Mouse (Mus musculus) midbrain, embryonic 14.5 days (tissue): Measurements from ENCODE around the gene Taar6. TPM values are rescaled to one million over a fixed set of nuclear protein-coding genes. Genes with fewer than 3 reads are reported as not detected.

Source experiments
- ATAC-seq: fragments of 200-750 bp; cut with Nextera tagmentation; 2 replicates; pipeline ENCODE4 v1.8.0; 2017; ENCODE audit warnings: moderate number of reproducible peaks, moderate library complexity; ENCODE audit not compliant: low FRiP score, low TSS enrichment
- DNase-seq: peaks from one replicate; pipeline ENCODE4 v3.0.0-alpha.2; 2015
- H3K27ac ChIP-seq: fragments of 300-500 bp; sonication (generic); replicated peaks from 2 replicates; pipeline ENCODE4 v1.5.1; 2014; ENCODE audit warnings: mild to moderate bottlenecking, low read depth, low read length, moderate library complexity
- H3K27me3 ChIP-seq: fragments of 300-500 bp; sonication (generic); 2 replicates; pipeline ENCODE4 v1.6.1; 2014; ENCODE audit warnings: low read length, control low read depth, mixed read lengths; ENCODE audit not compliant: control insufficient read depth, insufficient read depth
- H3K36me3 ChIP-seq: fragments of 300-500 bp; sonication (generic); 2 replicates; pipeline ENCODE4 v1.6.1; 2014; ENCODE audit warnings: low read length, control low read depth; ENCODE audit not compliant: control insufficient read depth, insufficient read depth
- H3K4me1 ChIP-seq: fragments of 300-500 bp; sonication (generic); 2 replicates; pipeline ENCODE4 v1.6.1; 2014; ENCODE audit warnings: mild to moderate bottlenecking, antibody characterized with exemption, low read length, control low read depth; ENCODE audit not compliant: control insufficient read depth, insufficient read depth
- H3K4me2 ChIP-seq: fragments of 300-500 bp; sonication (generic); 2 replicates; pipeline ENCODE4 v1.6.1; 2014; ENCODE audit warnings: mild to moderate bottlenecking, low read length, moderate library complexity
- H3K4me3 ChIP-seq: fragments of 300-500 bp; sonication (generic); replicated peaks from 2 replicates; pipeline ENCODE4 v1.5.1; 2014; ENCODE audit warnings: low read depth, low read length
- H3K9ac ChIP-seq: fragments of 300-500 bp; sonication (generic); replicated peaks from 2 replicates; pipeline ENCODE4 v1.6.1; 2014; ENCODE audit warnings: mild to moderate bottlenecking, low read length, moderate library complexity
- H3K9me3 ChIP-seq: fragments of 300-500 bp; sonication (generic); 2 replicates; pipeline ENCODE4 v1.6.1; 2016; ENCODE audit warnings: low read length, control low read depth, mixed read lengths; ENCODE audit not compliant: control insufficient read depth
- WGBS: fragments of 180-500 bp; shearing (Covaris S2); extraction: QIAGEN DNeasy Blood & Tissue Kit; methylation state at CpG from one replicate; pipeline ENCODE4 v1.1.7; 2014; 5-methylcytosine and 5-hydroxymethylcytosine counted together
- polyA plus RNA-seq: library from polyadenylated mRNA; unstranded; fragments of >200 nt; fragmentation: Nextera tagmentation; extraction: Ambion mirVana; gene quantifications from 2 replicates; pipeline ENCODE4 v1.2.1, GENCODE M21; 2014

Taar6 gene
- not detected in 2 replicates for polyA plus RNA-seq

DNA sequence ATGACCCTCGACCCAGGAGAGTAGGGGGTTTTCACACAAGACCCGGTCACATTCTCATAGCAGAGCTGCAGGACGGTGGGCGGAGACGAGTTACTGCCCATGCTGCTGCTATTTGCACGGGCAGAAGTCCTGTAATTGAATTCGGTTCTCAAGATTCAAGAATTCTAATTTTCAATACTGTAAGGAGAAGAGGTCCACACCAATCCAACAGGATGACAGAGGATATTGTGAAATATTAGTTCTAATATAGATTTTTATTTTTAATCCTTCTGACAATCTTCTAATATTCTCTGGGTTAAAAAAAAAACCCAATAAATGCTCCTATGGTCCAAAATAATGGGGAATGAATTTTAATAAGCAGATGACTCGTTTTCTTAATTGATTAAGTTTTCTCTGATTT, at the start of gene Taar6:
Taar6 (minus strand) TSS at position 101 of the 400 bp plus-strand sequence.
- no peak within 1 kb of the TSS for H3K4me3 ChIP-seq
- no peaks in the 10 kb centered on the region for H3K4me1 ChIP-seq
- H3K27ac ChIP-seq: no peak within 1 kb of the TSS
- no peak for DNase-seq
- H3K9me3 ChIP-seq: no peaks in the 10 kb centered on the region
- no peaks in the 10 kb centered on the region for H3K36me3 ChIP-seq
- no peak within 1 kb of the TSS for H3K9ac ChIP-seq
- H3K27me3 ChIP-seq: no peaks in the 10 kb centered on the region
- 74% methylated on average over 8 of the region's 8 CpGs for WGBS
- no peak within 1 kb of the TSS for H3K4me2 ChIP-seq
- ATAC-seq: no peak

DNA sequence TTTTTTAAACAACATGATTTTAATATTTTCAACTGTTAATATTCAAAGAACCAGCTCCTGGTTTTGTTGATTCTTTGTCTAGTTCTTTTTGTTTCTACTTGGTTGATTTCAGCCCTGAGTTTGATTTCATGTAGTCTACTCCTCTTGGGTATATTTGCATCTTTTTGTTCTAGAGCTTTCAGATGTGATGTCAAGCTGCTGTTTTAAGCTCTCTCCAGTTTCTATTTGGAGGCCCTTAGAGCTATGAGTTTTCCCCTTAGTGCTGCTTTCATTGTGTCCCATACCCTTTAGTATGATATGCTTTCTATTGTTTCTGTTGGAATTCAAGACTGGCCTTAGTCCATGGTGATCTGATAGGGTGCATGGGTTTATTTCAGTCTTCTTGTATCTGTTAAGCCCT, 45.9 kb upstream of the Taar6 start:
- Histone ChIP-seq H3K27me3 (no peaks in the 10 kb centered on the region), H3K9ac (no peak overlapping the region), H3K4me3 (no peak overlapping the region), H3K27ac (no peak overlapping the region), H3K4me1 (no peaks in the 10 kb centered on the region), H3K36me3 (no peaks in the 10 kb centered on the region), H3K9me3 (no peaks in the 10 kb centered on the region), H3K4me2 (no peak overlapping the region)
- DNase-seq (no peak), ATAC-seq (no peak)

DNA sequence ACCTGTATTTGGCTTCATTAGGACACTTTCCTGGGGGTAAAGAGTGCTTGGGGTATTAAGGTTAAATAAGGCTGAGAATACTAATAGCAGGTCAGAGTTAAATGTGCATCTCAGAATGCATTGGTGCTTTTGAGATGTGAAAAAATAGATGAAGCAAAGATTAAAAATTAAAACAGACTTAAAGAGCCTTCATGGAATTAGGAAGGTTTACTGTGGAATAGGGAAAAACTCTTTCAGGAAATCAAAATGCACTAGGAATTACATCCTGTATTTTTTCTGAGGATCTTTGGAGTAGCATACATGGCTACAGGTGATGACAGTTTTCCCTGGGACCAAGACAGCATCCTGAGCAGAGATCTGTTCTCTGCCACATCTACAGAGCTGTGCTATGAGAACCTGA, 41.5 kb upstream of the Taar6 start, which contains the start of gene Taar7d:
Taar7d (plus strand) TSS at position 301 of the 400 bp plus-strand sequence.
- Histone ChIP-seq H3K27me3 (no peaks in the 10 kb centered on the region), H3K4me1 (no peaks in the 10 kb centered on the region), H3K9ac (no peak within 1 kb of the TSS), H3K36me3 (no peaks in the 10 kb centered on the region), H3K4me3 (no peak within 1 kb of the TSS), H3K9me3 (no peaks in the 10 kb centered on the region), H3K27ac (no peak within 1 kb of the TSS), H3K4me2 (no peak within 1 kb of the TSS)
- no peak for DNase-seq
- ATAC-seq: no peak

DNA sequence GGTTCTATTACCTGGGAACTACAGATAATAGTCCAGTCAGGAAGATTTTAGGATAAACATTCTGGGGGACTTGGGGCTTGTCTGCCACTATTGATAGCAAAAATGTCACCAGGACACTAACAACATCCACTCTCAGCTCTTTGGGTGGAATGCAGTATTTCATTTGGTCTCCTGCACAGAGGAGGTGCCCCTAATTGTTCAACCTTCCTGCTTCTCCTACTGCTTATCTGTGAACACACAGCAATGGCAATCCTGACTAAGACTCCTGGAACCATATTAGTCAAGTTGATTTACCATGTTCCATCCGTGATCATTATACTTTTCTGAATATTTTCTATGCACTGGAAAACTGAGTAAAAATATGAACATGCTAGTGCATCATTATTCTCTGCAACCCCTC, 22.7 kb upstream of the Taar6 start:
- no peak overlapping the region for H3K4me3 ChIP-seq
- H3K4me2 ChIP-seq: no peak overlapping the region
- no peak overlapping the region for H3K27ac ChIP-seq
- H3K4me1 ChIP-seq: no peaks in the 10 kb centered on the region
- DNase-seq (no peak), ATAC-seq (no peak)
- no peak overlapping the region for H3K9ac ChIP-seq
- 88% methylated on average over 1 of the region's 1 CpGs for WGBS
- H3K36me3 ChIP-seq: no peaks in the 10 kb centered on the region
- no peaks in the 10 kb centered on the region for H3K27me3 ChIP-seq
- H3K9me3 ChIP-seq: no peaks in the 10 kb centered on the region

DNA sequence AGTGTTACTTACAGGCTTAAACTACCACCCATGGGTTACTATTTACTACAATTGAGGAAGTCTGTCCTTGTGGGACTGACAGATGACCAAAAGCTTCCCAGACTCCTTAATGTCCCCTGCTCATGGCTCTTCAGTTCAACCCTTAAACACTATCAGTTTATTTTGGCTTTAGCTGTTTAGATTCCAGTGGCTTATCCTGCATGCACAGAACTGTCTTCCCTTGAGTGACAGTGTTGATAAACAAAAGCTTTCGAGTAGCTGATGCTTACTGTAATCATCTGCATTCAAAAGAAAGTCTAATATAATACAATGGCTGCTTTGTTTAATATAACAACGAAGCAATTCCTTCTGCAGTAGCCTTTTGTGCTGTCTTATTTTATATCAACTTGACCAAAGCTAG, 21.6 kb upstream of the Taar6 start:
- Histone ChIP-seq H3K27me3 (no peaks in the 10 kb centered on the region), H3K9me3 (no peaks in the 10 kb centered on the region), H3K4me1 (no peaks in the 10 kb centered on the region), H3K9ac (no peak overlapping the region), H3K4me3 (no peak overlapping the region), H3K4me2 (no peak overlapping the region), H3K27ac (no peak overlapping the region), H3K36me3 (no peaks in the 10 kb centered on the region)
- no peak for DNase-seq
- no peak for ATAC-seq
- 58% methylated on average over 2 of the region's 2 CpGs for WGBS

DNA sequence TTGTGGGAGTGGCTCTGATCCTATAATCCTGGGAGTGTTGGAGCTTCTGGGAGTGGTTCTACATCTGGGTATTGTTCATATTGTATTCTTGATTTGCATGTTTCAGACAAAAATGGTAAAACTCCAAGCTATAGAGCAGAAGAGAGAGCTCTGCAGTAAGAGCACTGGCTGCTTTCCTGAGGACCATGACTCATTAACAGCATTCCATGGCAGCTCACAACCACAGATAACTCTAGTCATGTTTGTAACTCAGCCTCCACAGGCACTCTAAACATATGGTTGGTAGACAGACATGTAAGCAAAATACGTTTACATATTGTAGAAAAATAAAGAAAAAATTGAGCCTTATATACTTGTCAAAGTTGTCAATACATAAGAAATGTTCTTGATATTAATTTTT, 21.0 kb upstream of the Taar6 start:
- Histone ChIP-seq H3K4me2 (no peak overlapping the region), H3K9me3 (no peaks in the 10 kb centered on the region), H3K9ac (no peak overlapping the region), H3K27ac (no peak overlapping the region), H3K36me3 (no peaks in the 10 kb centered on the region), H3K27me3 (no peaks in the 10 kb centered on the region), H3K4me3 (no peak overlapping the region), H3K4me1 (no peaks in the 10 kb centered on the region)
- DNase-seq: no peak
- 77% methylated on average over 1 of the region's 1 CpGs for WGBS
- no peak for ATAC-seq

DNA sequence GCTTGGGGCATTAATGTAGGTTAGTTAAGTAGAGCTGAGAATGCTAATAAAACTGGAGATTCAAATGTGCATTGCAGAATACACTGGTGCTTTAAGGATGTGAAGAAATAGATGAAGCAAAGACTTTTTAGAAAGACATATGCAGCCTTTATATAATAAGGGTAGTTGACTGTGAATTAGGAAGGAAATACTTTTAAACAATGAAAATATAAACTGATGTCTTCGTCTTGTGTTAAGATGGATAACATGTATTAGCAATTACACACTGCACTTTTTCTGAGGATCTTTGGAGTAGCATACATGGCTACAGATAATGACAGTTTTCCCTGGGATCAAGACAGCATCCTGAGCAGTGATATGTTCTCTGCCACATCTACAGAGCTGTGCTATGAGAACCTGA, 14.2 kb upstream of the Taar6 start, which contains the start of gene Taar7b:
Taar7b (plus strand) TSS at position 301 of the 400 bp plus-strand sequence.
- Histone ChIP-seq H3K9me3 (no peaks in the 10 kb centered on the region), H3K4me2 (no peak within 1 kb of the TSS), H3K4me3 (no peak within 1 kb of the TSS), H3K9ac (no peak within 1 kb of the TSS), H3K36me3 (no peaks in the 10 kb centered on the region), H3K27ac (no peak within 1 kb of the TSS), H3K4me1 (no peaks in the 10 kb centered on the region), H3K27me3 (no peaks in the 10 kb centered on the region)
- WGBS: 93% methylated on average over 1 of the region's 1 CpGs
- ATAC-seq (no peak), DNase-seq (no peak)

DNA sequence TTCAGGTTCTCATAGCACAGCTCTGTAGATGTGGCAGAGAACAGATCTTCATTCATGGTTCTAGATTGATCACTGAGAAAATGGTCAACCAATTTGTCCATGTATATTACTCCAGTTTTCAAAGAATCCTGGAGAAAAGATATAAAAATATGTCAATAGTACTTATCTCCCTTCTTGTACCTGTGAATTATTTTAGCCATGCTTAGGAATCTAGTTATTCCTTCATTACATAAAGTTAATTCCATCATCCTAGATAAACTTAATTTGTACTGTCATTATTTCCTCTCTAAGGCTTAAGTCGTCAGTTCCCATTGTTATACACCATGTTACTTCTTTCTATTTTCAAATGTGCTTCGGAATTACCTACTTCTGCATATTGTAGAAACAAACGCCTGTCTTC, 7.9 kb upstream of the Taar6 start, which contains the start of gene Taar7a:
Taar7a (minus strand) TSS at position 101 of the 400 bp plus-strand sequence.
- Histone ChIP-seq H3K9me3 (no peaks in the 10 kb centered on the region), H3K27ac (no peak within 1 kb of the TSS), H3K27me3 (no peaks in the 10 kb centered on the region), H3K36me3 (no peaks in the 10 kb centered on the region), H3K9ac (no peak within 1 kb of the TSS), H3K4me2 (no peak within 1 kb of the TSS), H3K4me3 (no peak within 1 kb of the TSS), H3K4me1 (no peaks in the 10 kb centered on the region)
- DNase-seq: no peak
- ATAC-seq: no peak
- WGBS: 69% methylated on average over 3 of the region's 3 CpGs

DNA sequence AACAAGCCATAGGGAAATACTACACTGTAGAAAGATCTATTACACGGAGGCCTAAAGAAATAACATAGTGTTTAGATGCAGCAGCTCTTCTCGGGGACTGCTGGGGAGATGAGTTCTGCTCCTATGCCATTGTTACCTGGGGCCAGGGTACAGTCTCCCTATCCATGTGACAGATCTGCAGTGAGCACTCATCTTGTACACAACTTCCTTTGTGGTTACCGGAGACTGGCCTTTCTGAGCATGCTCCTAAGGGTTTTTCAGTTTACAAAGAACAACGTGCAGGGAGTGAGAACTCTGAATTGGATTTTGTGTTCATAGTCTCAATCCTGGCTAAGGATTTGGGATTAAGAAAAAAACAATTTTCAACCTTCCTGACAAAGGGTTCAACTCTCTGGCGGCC, 973 bp upstream of the Taar6 start:
- ATAC-seq: no peak
- H3K36me3 ChIP-seq: no peaks in the 10 kb centered on the region
- H3K4me3 ChIP-seq: no peak overlapping the region
- no peak overlapping the region for H3K9ac ChIP-seq
- no peaks in the 10 kb centered on the region for H3K27me3 ChIP-seq
- no peaks in the 10 kb centered on the region for H3K9me3 ChIP-seq
- no peaks in the 10 kb centered on the region for H3K4me1 ChIP-seq
- DNase-seq: no peak
- H3K4me2 ChIP-seq: no peak overlapping the region
- no peak overlapping the region for H3K27ac ChIP-seq
- WGBS: 80% methylated on average over 5 of the region's 5 CpGs
